Mouse (Mus musculus) midbrain, embryonic 14.5 days (tissue): ENCODE measurements around the gene Plekhg3. TPM values are rescaled to one million over a fixed set of nuclear protein-coding genes. Genes with fewer than 3 reads are reported as not detected.

Experiments used
- ATAC-seq: fragments of 200-750 bp; cut with Nextera tagmentation; 2 replicates; pipeline ENCODE4 v1.8.0; 2017; ENCODE audit warnings: moderate number of reproducible peaks, moderate library complexity; ENCODE audit not compliant: low FRiP score, low TSS enrichment
- DNase-seq: peaks from one replicate; pipeline ENCODE4 v3.0.0-alpha.2; 2015
- H3K27ac ChIP-seq: fragments of 300-500 bp; sonication (generic); replicated peaks from 2 replicates; pipeline ENCODE4 v1.5.1; 2014; ENCODE audit warnings: mild to moderate bottlenecking, low read depth, low read length, moderate library complexity
- H3K27me3 ChIP-seq: fragments of 300-500 bp; sonication (generic); 2 replicates; pipeline ENCODE4 v1.6.1; 2014; ENCODE audit warnings: low read length, control low read depth, mixed read lengths; ENCODE audit not compliant: control insufficient read depth, insufficient read depth
- H3K36me3 ChIP-seq: fragments of 300-500 bp; sonication (generic); 2 replicates; pipeline ENCODE4 v1.6.1; 2014; ENCODE audit warnings: low read length, control low read depth; ENCODE audit not compliant: control insufficient read depth, insufficient read depth
- H3K4me1 ChIP-seq: fragments of 300-500 bp; sonication (generic); 2 replicates; pipeline ENCODE4 v1.6.1; 2014; ENCODE audit warnings: mild to moderate bottlenecking, antibody characterized with exemption, low read length, control low read depth; ENCODE audit not compliant: control insufficient read depth, insufficient read depth
- H3K4me2 ChIP-seq: fragments of 300-500 bp; sonication (generic); 2 replicates; pipeline ENCODE4 v1.6.1; 2014; ENCODE audit warnings: mild to moderate bottlenecking, low read length, moderate library complexity
- H3K4me3 ChIP-seq: fragments of 300-500 bp; sonication (generic); replicated peaks from 2 replicates; pipeline ENCODE4 v1.5.1; 2014; ENCODE audit warnings: low read depth, low read length
- H3K9ac ChIP-seq: fragments of 300-500 bp; sonication (generic); replicated peaks from 2 replicates; pipeline ENCODE4 v1.6.1; 2014; ENCODE audit warnings: mild to moderate bottlenecking, low read length, moderate library complexity
- H3K9me3 ChIP-seq: fragments of 300-500 bp; sonication (generic); 2 replicates; pipeline ENCODE4 v1.6.1; 2016; ENCODE audit warnings: low read length, control low read depth, mixed read lengths; ENCODE audit not compliant: control insufficient read depth
- WGBS: fragments of 180-500 bp; shearing (Covaris S2); extraction: QIAGEN DNeasy Blood & Tissue Kit; methylation state at CpG from one replicate; pipeline ENCODE4 v1.1.7; 2014; 5-methylcytosine and 5-hydroxymethylcytosine counted together
- polyA plus RNA-seq: library from polyadenylated mRNA; unstranded; fragments of >200 nt; fragmentation: Nextera tagmentation; extraction: Ambion mirVana; gene quantifications from 2 replicates; pipeline ENCODE4 v1.2.1, GENCODE M21; 2014

The Plekhg3 gene
- polyA plus RNA-seq, 1 experiment from 2014 or later: 1.1 TPM

GRCm38 (mm10) chr12:76514842-76515241 is 15.8 kb upstream of the Plekhg3 start:
- H3K4me1 ChIP-seq: no peaks in the 10 kb centered on the region
- no peak overlapping the region for H3K9ac ChIP-seq
- 45% methylated on average over 4 of the region's 4 CpGs for WGBS
- DNase-seq: no peak
- no peak for ATAC-seq
- no peaks in the 10 kb centered on the region for H3K9me3 ChIP-seq
- no peaks in the 10 kb centered on the region for H3K36me3 ChIP-seq
- no peak overlapping the region for H3K4me2 ChIP-seq
- no peak overlapping the region for H3K4me3 ChIP-seq
- H3K27me3 ChIP-seq: no peaks in the 10 kb centered on the region
- H3K27ac ChIP-seq: no peak overlapping the region

- H3K4me3 ChIP-seq: no peak overlapping the region
- H3K9me3 ChIP-seq: no peaks in the 10 kb centered on the region
- H3K9ac ChIP-seq: no peak overlapping the region
- H3K27ac ChIP-seq: no peak overlapping the region
- H3K4me2 ChIP-seq: no peak overlapping the region
- H3K4me1 ChIP-seq: no peaks in the 10 kb centered on the region
- WGBS: 93% methylated on average over 9 of the region's 9 CpGs
- ATAC-seq (no peak), DNase-seq (no peak)
- H3K36me3 ChIP-seq: no peaks in the 10 kb centered on the region
- H3K27me3 ChIP-seq: no peaks in the 10 kb centered on the region
These were observed 12.7 kb upstream of the Plekhg3 start for GRCm38 (mm10) chr12:76518000-76518399.

- ATAC-seq: no peak
These were observed 11.5 kb upstream of the Plekhg3 start for GRCm38 (mm10) chr12:76518909-76519842.

GRCm38 (mm10) chr12:76523654-76524053 is 7.0 kb upstream of the Plekhg3 start:
- ATAC-seq: no peak
- Histone ChIP-seq H3K9ac (no peak overlapping the region), H3K36me3 (no peaks in the 10 kb centered on the region), H3K27me3 (no peaks in the 10 kb centered on the region), H3K9me3 (no peaks in the 10 kb centered on the region), H3K4me3 (no peak overlapping the region), H3K27ac (no peak overlapping the region), H3K4me1 (no peaks in the 10 kb centered on the region), H3K4me2 (no peak overlapping the region)
- WGBS: 82% methylated on average over 5 of the region's 5 CpGs
- DNase-seq: no peak

More at GRCm38 (mm10) chr12:76518909-76519842, 11.5 kb upstream of the Plekhg3 start:
- DNase-seq: no peak
- WGBS: 88% methylated on average over 12 of the region's 12 CpGs
- no peak overlapping the region for H3K27ac ChIP-seq
- no peak overlapping the region for H3K4me2 ChIP-seq
- no peaks in the 10 kb centered on the region for H3K27me3 ChIP-seq
- H3K36me3 ChIP-seq: no peaks in the 10 kb centered on the region
- H3K4me1 ChIP-seq: no peaks in the 10 kb centered on the region
- no peaks in the 10 kb centered on the region for H3K9me3 ChIP-seq
- H3K4me3 ChIP-seq: no peak overlapping the region
- no peak overlapping the region for H3K9ac ChIP-seq

GRCm38 (mm10) chr12:76524915-76525314 is 5.8 kb upstream of the Plekhg3 start:
- no peak overlapping the region for H3K27ac ChIP-seq
- no peaks in the 10 kb centered on the region for H3K9me3 ChIP-seq
- H3K4me2 ChIP-seq: no peak overlapping the region
- H3K27me3 ChIP-seq: peaks cover under 1% of the 10 kb centered on the region; the same call in 1 of the 2 replicates
- DNase-seq: no peak
- ATAC-seq: no peak
- H3K36me3 ChIP-seq: no peaks in the 10 kb centered on the region
- no peak overlapping the region for H3K9ac ChIP-seq
- 100% methylated on average over 3 of the region's 3 CpGs for WGBS
- no peaks in the 10 kb centered on the region for H3K4me1 ChIP-seq
- H3K4me3 ChIP-seq: no peak overlapping the region

- WGBS: 81% methylated on average over 9 of the region's 9 CpGs
- Histone ChIP-seq H3K4me2 (no peak overlapping the region), H3K4me3 (no peak overlapping the region), H3K4me1 (no peaks in the 10 kb centered on the region), H3K27me3 (peaks cover 25% of the 10 kb centered on the region), H3K27ac (no peak overlapping the region), H3K9ac (no peak overlapping the region), H3K9me3 (no peaks in the 10 kb centered on the region), H3K36me3 (no peaks in the 10 kb centered on the region)
- ATAC-seq (no peak), DNase-seq (no peak)
These were observed 3.3 kb upstream of the Plekhg3 start for GRCm38 (mm10) chr12:76527245-76527881.

GRCm38 (mm10) chr12:76528766-76529165 is 1.9 kb upstream of the Plekhg3 start:
- ATAC-seq (no peak), DNase-seq (no peak)
- WGBS: 91% methylated on average over 5 of the region's 5 CpGs
- Histone ChIP-seq H3K36me3 (no peaks in the 10 kb centered on the region), H3K27ac (no peak overlapping the region), H3K9ac (no peak overlapping the region), H3K9me3 (no peaks in the 10 kb centered on the region), H3K4me3 (no peak overlapping the region), H3K4me1 (peaks cover 10% of the 10 kb centered on the region), H3K4me2 (no peak overlapping the region), H3K27me3 (peaks cover 37% of the 10 kb centered on the region)

GRCm38 (mm10) chr12:76531986-76532925 is 1.6 kb downstream of the Plekhg3 start:
- Histone ChIP-seq H3K9ac (no peak overlapping the region), H3K9me3 (no peaks in the 10 kb centered on the region), H3K27me3 (peaks cover 57% of the 10 kb centered on the region)

More at GRCm38 (mm10) chr12:76531986-76532925, 1.6 kb downstream of the Plekhg3 start:
- peak overlapping the region; percentile 61 for H3K4me3 ChIP-seq
- H3K4me2 ChIP-seq: peak overlapping the region; percentile 96
- no peak for DNase-seq
- H3K4me1 ChIP-seq: peaks cover 11% of the 10 kb centered on the region
- 4% methylated on average over 19 of the region's 19 CpGs for WGBS
- no peak overlapping the region for H3K27ac ChIP-seq
- no peak for ATAC-seq
- no peaks in the 10 kb centered on the region for H3K36me3 ChIP-seq
